Comparison of ENCODE assay signal across 29 mouse cellular contexts in genomic region chr14:24496507-24496906, GRCm38 (mm10). TPM values are rescaled to one million over a fixed set of nuclear protein-coding genes. Genes with fewer than 3 reads are reported as not detected.
DNase-seq lines count a peak whose midpoint lies in the region; ATAC-seq and TF ChIP-seq lines count a peak whose summit lies in the region.
"Had no signal": no experiment of that assay in that cellular context is flagged by ENCODE, and none has a peak within 500 bp of the region (broad histone marks: within the 10 kb centered on the region; RNA-seq: fewer than 3 reads in every experiment).

No protein-coding gene starts in this region.

- no peak for TF ChIP-seq CTCF in gastrocnemius, adult 2 months (IDR thresholded peaks at IDR 0.05)

- in situ Hi-C loops in ES-E14 (cut with MboI; ENCODE audit: low sequenced_read_pairs in 2 of 2, unreplicated experiment in 2 of 2): no loop called here

- peak; percentile 44 to 46 for DNase-seq in heart, adult 18-20 months
- no peak for DNase-seq in heart, postnatal 25 days (ENCODE audit: low spot score)
- DNase-seq in 3T3-L1 (ENCODE audit: low read depth, low spot score) (peak; percentile 2), ES-E14 (ENCODE audit: low read depth, low spot score) (no peak)
- DNase-seq in gastrocnemius, adult 2 months: peak; percentile 74
- no peak for DNase-seq in left cerebral cortex, postnatal 10 days (ENCODE audit: extremely low spot score in 1 of 2, low spot score in 2 of 2)
- no peak for DNase-seq in Muller cell, postnatal 12 days (ENCODE audit: inconsistent ontology term)
- DNase-seq: adrenal gland, postnatal 10 days; cerebellum, adult 9-10 months; cerebellum, postnatal 36 days; heart, adult 11 months; kidney, adult 8-10 months; layer of hippocampus, postnatal 36 days; lung, embryonic 14.5 days; lung, postnatal 14 days; right cerebral cortex, postnatal 25 days; thymus, adult 2 months; thymus, postnatal 36 days had no signal

- no peak overlapping the region for H3K4me3 ChIP-seq in ES-E14 (ENCODE audit: insufficient read depth in 1 of 2, low read depth in 1 of 2, low read length in 2 of 2, poor library complexity in 1 of 2, severe bottlenecking in 1 of 2)
- no peak overlapping the region for H3K4me3 ChIP-seq in gastrocnemius, adult 2 months
- H3K4me3 ChIP-seq in intestine, embryonic 15.5 days (replicated peaks): no peak overlapping the region
- H3K4me3 ChIP-seq: forebrain, embryonic 13.5 days; hindbrain, embryonic 12.5 days; limb, embryonic 12.5 days; midbrain, embryonic 10.5 days; midbrain, embryonic 15.5 days; neural tube, embryonic 15.5 days had no signal

- H3K9ac ChIP-seq in ES-E14 (ENCODE audit: insufficient read depth, low read depth, low read length, poor library complexity, severe bottlenecking): peak overlapping the region; percentile 28; the same call in 1 of the 2 replicates
- no peak overlapping the region for H3K9ac ChIP-seq in intestine, embryonic 15.5 days
- H3K9ac ChIP-seq: forebrain, embryonic 13.5 days; hindbrain, embryonic 12.5 days; limb, embryonic 12.5 days; liver, embryonic 14.5 days; lung, embryonic 14.5 days; midbrain, embryonic 15.5 days; neural tube, embryonic 15.5 days had no signal

- no peak overlapping the region for H3K4me2 ChIP-seq in intestine, embryonic 15.5 days (replicated peaks)
- H3K4me2 ChIP-seq: forebrain, embryonic 13.5 days; hindbrain, embryonic 12.5 days; limb, embryonic 12.5 days; lung, embryonic 14.5 days; midbrain, embryonic 15.5 days; neural tube, embryonic 15.5 days had no signal

- no peak overlapping the region for H3K27ac ChIP-seq in ES-E14 (ENCODE audit: insufficient read depth, low read depth, low read length, poor library complexity, severe bottlenecking)
- H3K27ac ChIP-seq in gastrocnemius, adult 2 months: peak overlapping the region; percentile 56
- no peak overlapping the region for H3K27ac ChIP-seq in intestine, embryonic 15.5 days
- H3K27ac ChIP-seq: forebrain, embryonic 13.5 days; hindbrain, embryonic 12.5 days; hindbrain, postnatal 0 days; kidney, postnatal 0 days; limb, embryonic 12.5 days; liver, embryonic 14.5 days; midbrain, embryonic 10.5 days; midbrain, embryonic 15.5 days; neural tube, embryonic 15.5 days had no signal

- no peaks in the 10 kb centered on the region for H3K27me3 ChIP-seq in intestine, embryonic 15.5 days (replicated peaks)
- H3K27me3 ChIP-seq: forebrain, embryonic 13.5 days; hindbrain, embryonic 12.5 days; limb, embryonic 12.5 days; midbrain, embryonic 15.5 days; neural tube, embryonic 15.5 days had no signal

- no peaks in the 10 kb centered on the region for H3K9me3 ChIP-seq in ES-E14 (ENCODE audit: control insufficient read depth, insufficient read depth, low read depth, low read length)
- H3K9me3 ChIP-seq in intestine, embryonic 15.5 days: no peaks in the 10 kb centered on the region
- H3K9me3 ChIP-seq: forebrain, embryonic 13.5 days; hindbrain, embryonic 12.5 days; limb, embryonic 12.5 days; midbrain, embryonic 10.5 days; midbrain, embryonic 15.5 days; neural tube, embryonic 15.5 days had no signal

- peaks cover 70% of the 10 kb centered on the region for H3K36me3 ChIP-seq in ES-E14 (ENCODE audit: control insufficient read depth, insufficient read depth, low read length, poor library complexity, severe bottlenecking)
- H3K36me3 ChIP-seq in intestine, embryonic 15.5 days: peaks cover 54% of the 10 kb centered on the region

- 85% methylated on average over 1 of the region's 1 CpGs for WGBS in intestine, embryonic 15.5 days

- intact Hi-C loops in heart, postnatal 25 days (cut with DNase I): loop anchor here (5.0 to 10.0 kb wide), 2 partner anchors 281 to 958 kb away; partner anchors contain the start of gene Zmiz1
- intact Hi-C loops in gastrocnemius, adult 2 months (cut with DNase I): loop anchor here (10.0 kb wide), 2 partner anchors 958 to 1068 kb away; partner anchors contain the start of gene Zmiz1
- intact Hi-C loops in left cerebral cortex, postnatal 10 days (cut with DNase I): no loop called here

- H3K4me1 ChIP-seq in ES-E14 (ENCODE audit: control insufficient read depth in 2 of 2, insufficient read depth in 2 of 2, low read length in 2 of 2, poor library complexity in 1 of 2): peaks cover 0 to 5% of the 10 kb centered on the region in 2 experiments; a peak in 2 of 4 replicates
- H3K4me1 ChIP-seq in intestine, embryonic 15.5 days (replicated peaks): peaks cover 29% of the 10 kb centered on the region

- ATAC-seq in intestine, embryonic 15.5 days: no peak
- ATAC-seq: forebrain, embryonic 13.5 days; hindbrain, postnatal 0 days; intestine, embryonic 16.5 days; midbrain, embryonic 15.5 days had no signal

TF ChIP-seq in ES-E14, 5 proteins besides CTCF, POLR2A, EP300 and RAD21:
- TF ChIP-seq CHD2 (IDR thresholded peaks at IDR 0.05; ENCODE audit: low read depth, low read length): no peak
- TF ChIP-seq ZNF384 (IDR thresholded peaks at IDR 0.05; ENCODE audit: low read depth, low read length): no peak
- TF ChIP-seq ZC3H11A (IDR thresholded peaks at IDR 0.05; ENCODE audit: borderline replicate concordance, low read depth, low read length): no peak
- TF ChIP-seq HCFC1 (IDR thresholded peaks at IDR 0.05; ENCODE audit: borderline replicate concordance, insufficient read depth, low read length): no peak
- no peak for TF ChIP-seq MAFK (IDR thresholded peaks at IDR 0.05; ENCODE audit: insufficient read depth, low read depth, low read length)

RNA-seq across cellular contexts. Expression of gene Rps24, which starts 9.6 kb away (rescaled TPM):
- total RNA-seq in heart, adult 18-20 months (2021): 1,000 to 10,000 TPM in 1 of 2 experiments, 100 to 1,000 TPM in 1; 943 to 1,031 TPM
- total RNA-seq in heart, postnatal 25 days (2021): 100 to 1,000 TPM; 821 to 836 TPM
- total RNA-seq in ES-E14 (2012; rRNA removed): 2,405 and 2,661 TPM in 2 replicates
- total RNA-seq in gastrocnemius, adult 2 months (2021): 100 to 1,000 TPM; 700 to 838 TPM
- 100 to 1,000 TPM; 926 to 937 TPM for total RNA-seq in left cerebral cortex, postnatal 10 days (2021)
- 852 and 1,015 TPM in 2 replicates for polyA plus RNA-seq in intestine, embryonic 15.5 days (2015; fragmentation: Nextera tagmentation; extraction: Ambion mirVana)

RNA-seq across cellular contexts. Expression of gene Polr3a, which starts 9.6 kb away (rescaled TPM):
- total RNA-seq in heart, adult 18-20 months (2021): 10 to 100 TPM; 12.9 to 13.8 TPM
- total RNA-seq in heart, postnatal 25 days (2021): 10 to 100 TPM in 1 of 2 experiments, 1 to 10 TPM in 1; 9.3 to 10.2 TPM
- total RNA-seq in ES-E14 (2012; rRNA removed): 55.7 and 67.8 TPM in 2 replicates
- 1 to 10 TPM; 8.7 TPM for total RNA-seq in gastrocnemius, adult 2 months (2021)
- total RNA-seq in left cerebral cortex, postnatal 10 days (2021): 10 to 100 TPM; 29.2 to 34.8 TPM
- polyA plus RNA-seq in intestine, embryonic 15.5 days (2015; fragmentation: Nextera tagmentation; extraction: Ambion mirVana): 14.0 and 15.4 TPM in 2 replicates

Comparison
In these comparisons a context has a peak if more than half of its experiments do, and no peak if none do; other contexts are left out.
1. DNase-seq: peak in heart, adult 18-20 months (2 of 2), 3T3-L1 (single experiment) and gastrocnemius, adult 2 months (single experiment); none in heart, postnatal 25 days (single experiment), ES-E14 (single experiment), left cerebral cortex, postnatal 10 days (0 of 2) and Muller cell, postnatal 12 days (single experiment).